Mouse (Mus musculus) gastrocnemius, postnatal 14 days (tissue): Measurements from ENCODE around the gene Stoml1. TPM values are rescaled to one million over a fixed set of nuclear protein-coding genes. Genes with fewer than 3 reads are reported as not detected.
"Not testable (repeated sequence)": the region's sequence is repeated elsewhere in the genome, so short reads cannot be mapped to it uniquely, and the experiment has no call there.

Experiments used
- DNase-seq: peaks from one replicate; pipeline ENCODE4 v3.0.0; 2021; ENCODE audit warnings: mixed read lengths
- intact Hi-C: fragments of 180-260 bp; cut with DNase I; formaldehyde crosslinking; loops from one replicate; pipeline ENCODE4 v1.15.1; 2025; ENCODE audit warnings: low total_unique reads
- total RNA-seq, 2 experiments: library from RNA; stranded (reverse); gene quantifications; 2 replicates each; pipeline ENCODE4 v1.2.3; 2021

The Stoml1 gene
- total RNA-seq, 2 experiments from 2014 or later = 7.0 to 8.7 TPM

- intact Hi-C loops = no loop called here
- DNase-seq = peak; percentile 4
Measured at GRCm38 (mm10) chr9:58232374-58232773, 20.6 kb upstream of the Stoml1 start.

GRCm38 (mm10) chr9:58234502-58235015, 18.4 kb upstream of the Stoml1 start:
- intact Hi-C loops = no loop called here
- DNase-seq = no peak

DNA sequence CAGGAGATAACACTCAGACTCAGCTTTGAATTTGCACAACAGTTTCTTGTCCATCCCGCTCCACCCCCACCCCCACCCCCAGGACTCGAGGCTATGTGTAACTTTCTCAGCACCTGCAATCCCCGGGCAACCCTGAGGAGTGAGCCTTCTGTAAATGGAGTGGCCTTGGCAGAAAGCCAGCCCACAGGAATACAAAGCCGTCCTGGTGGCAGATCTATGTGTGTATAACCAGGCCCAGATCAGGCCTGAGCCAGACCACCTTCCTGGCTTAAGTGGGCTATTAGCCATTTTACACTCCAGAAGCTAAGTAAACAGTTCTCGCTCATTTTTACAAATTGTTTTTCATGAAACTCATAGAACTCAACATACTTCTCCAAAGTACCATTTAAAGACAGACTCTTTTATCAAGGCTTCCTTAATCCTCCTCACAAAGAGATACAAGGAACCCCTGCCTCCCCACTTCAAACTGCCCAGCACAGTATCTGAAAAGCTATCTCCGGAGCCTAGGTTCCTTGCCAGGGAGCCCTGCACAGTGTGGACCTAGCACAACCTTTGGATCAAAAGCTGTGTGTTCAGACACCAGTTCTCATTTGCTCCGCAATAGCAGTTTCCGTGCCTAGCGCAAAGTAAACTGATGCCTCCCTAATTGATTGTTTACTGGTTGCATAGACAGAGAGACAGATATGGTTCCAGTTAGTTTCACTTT, 11.0 kb upstream of the Stoml1 start:
- DNase-seq = peak; percentile 14
- intact Hi-C loops = loop anchor here (5.0 kb wide), 1 partner anchor 40 kb away; no protein-coding TSS in a partner anchor

- intact Hi-C loops = loop anchor here (5.0 kb wide), 1 partner anchor 40 kb away; no protein-coding TSS in a partner anchor
- DNase-seq = no peak
Measured at GRCm38 (mm10) chr9:58242696-58243095, 10.3 kb upstream of the Stoml1 start.

DNA sequence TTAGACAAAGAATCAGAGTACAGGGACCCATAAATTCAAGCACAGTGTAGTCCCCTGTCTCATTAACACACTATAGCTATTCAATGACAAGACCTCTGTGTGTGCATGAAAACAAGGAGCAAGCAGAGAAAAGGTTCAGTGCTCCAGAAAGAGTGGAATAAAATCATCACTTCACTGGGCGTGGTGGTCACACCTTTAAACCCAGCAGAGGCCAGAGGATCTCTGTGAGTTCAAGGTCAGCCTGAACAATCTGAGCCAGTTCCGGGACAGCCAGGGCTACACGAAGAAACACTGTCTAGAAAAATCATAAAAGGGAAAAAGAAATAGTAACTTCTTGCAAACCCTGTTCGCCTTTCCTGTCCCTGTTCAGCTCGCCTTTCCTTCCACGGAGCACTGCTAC, 9.3 kb upstream of the Stoml1 start:
- intact Hi-C loops = loop anchor here (5.0 kb wide), 1 partner anchor 39 kb away; no protein-coding TSS in a partner anchor

GRCm38 (mm10) chr9:58246083-58246591, 6.8 kb upstream of the Stoml1 start:
- no peak for DNase-seq
- intact Hi-C loops = no loop called here

More for the DNA sequence above, 9.3 kb upstream of the Stoml1 start:
- DNase-seq = no peak

DNA sequence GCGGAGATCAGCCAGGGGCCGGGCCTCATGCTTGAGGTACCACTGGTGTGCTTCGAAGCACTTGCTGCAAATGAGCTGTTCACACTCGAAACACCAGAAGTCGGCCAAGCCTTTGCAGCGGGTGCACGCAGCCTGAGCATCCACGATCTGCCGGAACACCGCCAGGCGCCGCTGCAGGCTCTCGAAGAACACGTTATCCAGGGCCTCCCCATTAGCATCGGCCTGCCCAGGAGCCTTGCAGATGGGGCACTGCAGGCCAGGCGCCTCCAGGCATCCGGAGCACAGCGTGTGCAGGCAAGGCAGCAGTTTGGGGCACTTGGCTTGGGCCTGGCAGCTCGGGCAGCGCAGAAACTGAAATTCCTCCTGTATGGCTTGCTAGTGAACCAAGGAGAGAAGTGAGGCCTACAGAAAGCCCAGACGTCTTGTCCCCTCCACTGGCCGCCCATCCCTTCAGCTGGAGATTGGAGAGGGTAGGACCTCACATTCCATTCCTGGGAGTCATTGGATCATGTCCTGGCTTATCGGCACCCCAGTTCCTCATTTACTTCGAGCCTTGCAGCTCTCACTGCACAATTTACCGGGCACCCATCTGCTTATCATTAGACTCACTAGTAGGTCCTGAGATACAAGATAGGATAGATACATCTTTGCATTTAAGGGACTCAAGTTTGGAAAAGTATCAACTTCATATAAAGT, 5.8 kb upstream of the Stoml1 start:
- DNase-seq = peak; percentile 88
- intact Hi-C loops = no loop called here

- intact Hi-C loops = no loop called here
- DNase-seq = no peak
Measured at GRCm38 (mm10) chr9:58248746-58249413, 4.1 kb upstream of the Stoml1 start.

DNA sequence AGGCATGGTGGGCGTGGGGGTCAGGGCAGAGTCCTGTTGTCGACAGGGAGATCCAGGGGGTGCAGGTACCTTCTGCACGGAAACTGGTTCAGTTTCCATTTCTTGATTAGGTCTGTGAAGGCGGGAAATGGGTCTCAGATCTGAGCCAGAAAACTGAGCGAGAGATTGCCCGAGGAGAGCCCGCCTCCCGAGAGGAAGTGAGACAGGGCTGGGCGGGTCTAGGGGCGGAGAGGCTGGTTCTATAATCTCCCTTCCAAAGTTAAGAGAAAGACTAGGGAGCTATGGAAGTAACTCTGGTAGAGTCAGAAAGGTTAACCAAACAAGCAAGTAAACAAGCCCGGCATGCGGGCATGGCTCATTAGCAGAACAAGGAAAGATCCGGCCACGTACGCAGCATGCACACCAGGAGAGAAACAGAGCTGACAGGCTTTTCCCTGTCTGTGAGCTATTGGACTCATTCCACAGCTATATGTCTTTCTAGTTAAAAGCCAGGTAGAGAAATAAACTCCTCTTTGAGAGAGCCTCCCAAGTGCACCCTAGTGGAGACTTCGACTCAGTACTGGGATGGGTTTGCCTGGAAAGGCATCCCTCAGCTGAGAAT, 3.3 kb upstream of the Stoml1 start, which contains the start of gene Pml:
Gene Pml (minus strand): TSS at position 195 of the 601 bp plus-strand sequence.
- DNase-seq = peak; percentile 80
- intact Hi-C loops = no loop called here

GRCm38 (mm10) chr9:58250322-58250721, 2.6 kb upstream of the Stoml1 start:
- no peak for DNase-seq
- intact Hi-C loops = no loop called here

DNA sequence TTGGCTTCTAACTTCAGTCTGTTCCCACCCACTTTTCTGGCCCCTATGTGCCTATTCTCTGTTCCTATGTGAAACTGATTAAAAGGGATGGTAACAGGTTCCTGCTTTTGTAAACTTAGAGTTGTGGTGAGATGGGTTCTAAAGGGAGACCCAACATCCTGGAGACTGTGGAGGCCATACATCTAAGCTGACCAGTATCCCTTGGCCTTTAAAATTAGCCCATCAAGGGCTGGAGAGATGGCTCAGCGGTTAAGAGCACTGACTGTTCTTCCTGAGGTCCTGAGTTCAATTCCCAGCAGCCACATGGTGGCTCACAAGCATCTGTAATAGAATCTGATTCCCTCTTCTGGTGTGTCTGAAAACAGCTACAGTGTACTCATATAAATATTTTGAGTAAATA, 2.2 kb upstream of the Stoml1 start:
- intact Hi-C loops, DNase-seq: not testable (repeated sequence)

GRCm38 (mm10) chr9:58253805-58254122, 800 bp downstream of the Stoml1 start:
- intact Hi-C loops, DNase-seq: not testable (repeated sequence)

DNA sequence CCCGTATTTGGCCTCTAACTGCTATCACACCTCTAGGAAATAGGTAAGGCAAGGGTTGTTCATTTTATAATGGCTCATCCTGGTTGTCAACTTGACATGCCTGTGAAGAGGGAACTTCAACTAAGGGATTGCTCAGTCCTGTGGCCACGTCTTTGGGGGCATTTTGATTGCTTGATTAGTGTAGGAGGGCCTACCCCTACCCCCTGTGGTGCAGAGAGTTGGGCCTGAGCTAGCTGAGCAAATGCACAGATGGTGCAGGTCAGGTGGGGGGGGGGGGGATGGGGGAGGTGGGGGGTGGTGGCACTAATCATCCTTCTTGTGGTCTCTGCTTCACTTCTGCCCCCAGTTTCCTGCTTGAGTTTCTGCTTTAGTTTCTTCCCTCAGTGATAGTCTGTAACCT, 2.1 kb downstream of the Stoml1 start:
- intact Hi-C loops = no loop called here

GRCm38 (mm10) chr9:58255704-58256685, 3.0 kb downstream of the Stoml1 start:
- DNase-seq = no peak
- intact Hi-C loops = no loop called here

More for the DNA sequence above, 2.1 kb downstream of the Stoml1 start:
- no peak for DNase-seq

- intact Hi-C loops = no loop called here
- no peak for DNase-seq
Measured at GRCm38 (mm10) chr9:58262507-58262906, 9.5 kb downstream of the Stoml1 start.

GRCm38 (mm10) chr9:58265368-58265767, 12.4 kb downstream of the Stoml1 start:
- intact Hi-C loops = no loop called here
- no peak for DNase-seq

DNA sequence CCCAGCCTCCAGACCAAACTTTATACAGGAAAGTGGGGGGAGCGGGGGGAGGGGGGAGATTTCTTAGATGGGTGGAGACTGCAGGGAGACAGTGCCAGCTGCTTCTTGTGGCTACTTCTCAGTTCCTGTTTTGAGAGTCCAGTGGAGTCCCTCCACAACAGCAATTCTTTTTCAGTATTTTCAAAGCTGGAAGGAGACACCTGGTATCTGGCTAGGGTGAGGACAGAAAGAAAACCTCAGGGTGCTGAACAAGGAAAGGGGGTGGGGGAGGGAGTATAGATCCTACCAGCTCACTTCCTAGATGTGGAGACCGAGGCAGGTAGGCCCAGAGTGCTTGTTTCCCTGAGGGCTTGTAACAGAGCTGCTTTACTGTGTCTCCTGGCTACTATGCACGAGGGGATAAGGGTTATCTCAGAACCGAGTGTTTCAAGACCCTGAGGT, 13.6 kb downstream of the Stoml1 start:
- intact Hi-C loops = no loop called here
- no peak for DNase-seq

GRCm38 (mm10) chr9:58267046-58267445, 14.1 kb downstream of the Stoml1 start:
- no peak for DNase-seq
- intact Hi-C loops = no loop called here
